ENCODE assay signal across 22 mouse cellular contexts in the genomic region with DNA sequence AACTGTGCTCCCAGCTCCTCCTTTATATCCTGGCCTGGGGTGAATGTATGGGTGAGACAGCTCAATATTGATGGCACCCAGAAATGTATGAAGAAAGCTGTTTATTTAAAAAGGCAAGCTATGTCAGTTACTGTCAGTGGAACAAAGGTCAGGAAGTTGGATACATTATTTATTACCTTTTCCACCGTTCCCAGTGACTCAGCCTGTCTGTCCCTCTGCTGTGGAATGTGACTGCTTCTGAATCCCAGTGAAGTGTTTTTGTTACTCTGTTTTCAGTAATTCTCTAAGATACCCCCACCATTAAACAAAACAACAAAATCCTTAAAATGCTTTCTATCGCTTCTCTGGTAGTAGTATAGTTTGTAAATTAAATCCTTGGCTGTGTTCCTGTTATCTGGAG. TPM values are rescaled to one million over a fixed set of nuclear protein-coding genes. Genes with fewer than 3 reads are reported as not detected.
DNase-seq lines count a peak whose midpoint lies in the region; ATAC-seq lines count a peak whose summit lies in the region.
"Had no signal": no experiment of that assay in that cellular context is flagged by ENCODE, and none has a peak within 500 bp of the region (broad histone marks: within the 10 kb centered on the region; RNA-seq: fewer than 3 reads in every experiment).

No protein-coding gene starts in this region.

- ATAC-seq in kidney, embryonic 15.5 days (replicated peaks; ENCODE audit: low FRiP score): no peak
- ATAC-seq in kidney, embryonic 16.5 days (ENCODE audit: low FRiP score, low TSS enrichment): no peak
- ATAC-seq in liver, embryonic 16.5 days (ENCODE audit: low read depth): no peak
- ATAC-seq: forebrain, embryonic 13.5 days; forebrain, postnatal 0 days had no signal

- no peaks in the 10 kb centered on the region for H3K27me3 ChIP-seq in kidney, embryonic 15.5 days
- H3K27me3 ChIP-seq in kidney, embryonic 16.5 days (ENCODE audit: insufficient read depth, low read length): no peaks in the 10 kb centered on the region
- H3K27me3 ChIP-seq in liver, embryonic 16.5 days (ENCODE audit: control insufficient read depth, insufficient read depth, low read depth, low read length): no peaks in the 10 kb centered on the region
- H3K27me3 ChIP-seq: forebrain, embryonic 13.5 days; heart, embryonic 15.5 days had no signal

- H3K4me2 ChIP-seq in kidney, embryonic 15.5 days: no peak overlapping the region
- H3K4me2 ChIP-seq in kidney, embryonic 16.5 days (replicated peaks; ENCODE audit: low read depth, low read length): no peak overlapping the region
- H3K4me2 ChIP-seq in liver, embryonic 16.5 days (ENCODE audit: low read depth, low read length): 0 out of 2 replicates have a peak overlapping the region, but pooled peaks have one; percentile 13
- H3K4me2 ChIP-seq: forebrain, embryonic 13.5 days; heart, embryonic 11.5 days; heart, embryonic 15.5 days had no signal

- H3K4me3 ChIP-seq in kidney, embryonic 15.5 days (replicated peaks): no peak overlapping the region
- H3K4me3 ChIP-seq in kidney, embryonic 16.5 days (ENCODE audit: low read length): no peak overlapping the region
- no peak overlapping the region for H3K4me3 ChIP-seq in liver, embryonic 16.5 days (ENCODE audit: low read depth, low read length)
- H3K4me3 ChIP-seq: embryonic facial prominence, embryonic 10.5 days; forebrain, embryonic 13.5 days; heart, adult 2 months; heart, embryonic 15.5 days had no signal

- H3K36me3 ChIP-seq in kidney, embryonic 15.5 days: no peaks in the 10 kb centered on the region
- H3K36me3 ChIP-seq in kidney, embryonic 16.5 days (ENCODE audit: insufficient read depth, low read length): no peaks in the 10 kb centered on the region
- no peaks in the 10 kb centered on the region for H3K36me3 ChIP-seq in liver, embryonic 16.5 days (ENCODE audit: control insufficient read depth, insufficient read depth)
- H3K36me3 ChIP-seq: heart, embryonic 15.5 days had no signal

- DNase-seq in adrenal gland, adult (ENCODE audit: inconsistent age in 2 of 2, low spot score in 1 of 2): peak; percentile 40 to 80
- no peak for DNase-seq in adrenal gland, postnatal 4 days (ENCODE audit: low spot score in 2 of 2)
- DNase-seq in 3T3-L1 (ENCODE audit: low read depth, low spot score): peak; percentile 61
- no peak for DNase-seq in urinary bladder, postnatal 36 days (ENCODE audit: low spot score in 2 of 2)
- DNase-seq: adrenal gland, adult 2 months; adrenal gland, postnatal 25 days; cerebellum, adult 2 months; cerebellum, postnatal 10 days; forebrain, postnatal 0 days; gastrocnemius, postnatal 14 days; heart, adult 2 months; heart, postnatal 14 days had no signal

- 0 out of 2 replicates have a peak overlapping the region, but pooled peaks have one; percentile 29 for H3K27ac ChIP-seq in kidney, embryonic 15.5 days
- no peak overlapping the region for H3K27ac ChIP-seq in kidney, embryonic 16.5 days (ENCODE audit: low read length)
- peak overlapping the region; percentile 37; the same call in 1 of the 2 replicates for H3K27ac ChIP-seq in liver, embryonic 16.5 days (ENCODE audit: low read length)
- H3K27ac ChIP-seq: embryonic facial prominence, embryonic 10.5 days; forebrain, embryonic 13.5 days; heart, adult 2 months; heart, embryonic 15.5 days had no signal

- no peak overlapping the region for H3K9ac ChIP-seq in kidney, embryonic 15.5 days
- no peak overlapping the region for H3K9ac ChIP-seq in kidney, embryonic 16.5 days (replicated peaks; ENCODE audit: low read length)
- no peak overlapping the region for H3K9ac ChIP-seq in liver, embryonic 16.5 days (ENCODE audit: low read depth, low read length)
- H3K9ac ChIP-seq: forebrain, embryonic 13.5 days; forebrain, postnatal 0 days; heart, embryonic 15.5 days had no signal

- H3K4me1 ChIP-seq in kidney, embryonic 15.5 days: peaks cover 25% of the 10 kb centered on the region
- peaks cover 19% of the 10 kb centered on the region for H3K4me1 ChIP-seq in kidney, embryonic 16.5 days (ENCODE audit: insufficient read depth, low read length)
- H3K4me1 ChIP-seq in liver, embryonic 16.5 days (ENCODE audit: control insufficient read depth, low read depth, low read length): peaks cover 41% of the 10 kb centered on the region

- WGBS in kidney, embryonic 15.5 days: 29% methylated on average over 2 of the region's 2 CpGs
- 33% methylated on average over 2 of the region's 2 CpGs for WGBS in kidney, embryonic 16.5 days
- WGBS in liver, embryonic 16.5 days (ENCODE audit: insufficient replicate concordance): 47% methylated on average over 2 of the region's 2 CpGs

- H3K9me3 ChIP-seq in kidney, embryonic 15.5 days (replicated peaks): no peaks in the 10 kb centered on the region
- no peaks in the 10 kb centered on the region for H3K9me3 ChIP-seq in kidney, embryonic 16.5 days (ENCODE audit: low read length)
- H3K9me3 ChIP-seq in liver, embryonic 16.5 days (replicated peaks; ENCODE audit: control insufficient read depth, low read length): no peaks in the 10 kb centered on the region
- H3K9me3 ChIP-seq: embryonic facial prominence, embryonic 10.5 days; forebrain, embryonic 13.5 days; heart, embryonic 15.5 days had no signal

RNA-seq across cellular contexts. Expression of a gene that starts 3.0 kb away (rescaled TPM):
- total RNA-seq in adrenal gland, postnatal 4 days (2021): 1 to 10 TPM; 2.5 to 5.1 TPM
- 0.44 and 0.51 TPM in 2 replicates for polyA plus RNA-seq in kidney, embryonic 15.5 days (2015; fragmentation: Nextera tagmentation; extraction: Ambion mirVana)
- polyA plus RNA-seq in kidney, embryonic 16.5 days (2015; fragmentation: Nextera tagmentation; extraction: Ambion mirVana): 0.75 and 0.87 TPM in 2 replicates
- polyA plus RNA-seq in liver, embryonic 16.5 days (2015; fragmentation: Nextera tagmentation; extraction: Ambion mirVana): 0.14 and 0.31 TPM in 2 replicates
- total RNA-seq: gastrocnemius, adult 18-20 months; heart, adult 2 months; heart, postnatal 14 days; MEL had no signal
- polyA plus RNA-seq: C2C12; heart, embryonic 11.5 days had no signal

RNA-seq across cellular contexts. Expression of a gene that starts 3.4 kb away (rescaled TPM):
- total RNA-seq in adrenal gland, postnatal 4 days (2021): 10 to 100 TPM; 31.4 to 36.9 TPM
- polyA plus RNA-seq in kidney, embryonic 15.5 days (2015; fragmentation: Nextera tagmentation; extraction: Ambion mirVana): 41.6 and 44.1 TPM in 2 replicates
- 49.0 and 52.8 TPM in 2 replicates for polyA plus RNA-seq in kidney, embryonic 16.5 days (2015; fragmentation: Nextera tagmentation; extraction: Ambion mirVana)
- 12.9 and 13.3 TPM in 2 replicates for polyA plus RNA-seq in liver, embryonic 16.5 days (2015; fragmentation: Nextera tagmentation; extraction: Ambion mirVana)

RNA-seq across cellular contexts. Expression of a gene that starts 10.3 kb away (rescaled TPM):
- total RNA-seq in adrenal gland, postnatal 4 days (2021): 10 to 100 TPM; 11.8 to 14.0 TPM
- polyA plus RNA-seq in kidney, embryonic 15.5 days (2015; fragmentation: Nextera tagmentation; extraction: Ambion mirVana): 6.6 and 6.8 TPM in 2 replicates
- 7.5 TPM in 2 replicates for polyA plus RNA-seq in kidney, embryonic 16.5 days (2015; fragmentation: Nextera tagmentation; extraction: Ambion mirVana)
- 0.99 and 1.0 TPM in 2 replicates for polyA plus RNA-seq in liver, embryonic 16.5 days (2015; fragmentation: Nextera tagmentation; extraction: Ambion mirVana)
- total RNA-seq: gastrocnemius, adult 18-20 months; MEL had no signal

Comparison
In these comparisons a context has a peak if more than half of its experiments do, and no peak if none do; other contexts are left out.
1. DNase-seq: peak in adrenal gland, adult (2 of 2) and 3T3-L1 (single experiment); none in adrenal gland, postnatal 4 days (0 of 2) and urinary bladder, postnatal 36 days (0 of 2).